Mouse (Mus musculus) brain, embryonic 14.5 days (tissue): ENCODE measurements around the gene Wwox.

Source experiments
- CTCF ChIP-seq: fragments of 200-500 bp; IDR thresholded peaks from 2 replicates; pipeline ENCODE4 v1.5.1; 2012; ENCODE audit warnings: inconsistent platforms, mild to moderate bottlenecking, moderate library complexity, borderline replicate concordance; ENCODE audit not compliant: insufficient read depth, insufficient read length; ENCODE audit errors: extremely low read depth
- POLR2A ChIP-seq: fragments of 200-500 bp; IDR thresholded peaks from 2 replicates; pipeline ENCODE4 v1.6.1; 2012; ENCODE audit warnings: mild to moderate bottlenecking, inconsistent platforms, borderline replicate concordance; ENCODE audit not compliant: poor library complexity, insufficient read depth, insufficient read length, severe bottlenecking; ENCODE audit errors: extremely low read depth

GRCm38 (mm10) chr8:115259806-115260205, 820.4 kb downstream of the Wwox start:
- TF ChIP-seq CTCF (no peak), POLR2A (no peak)
